Mouse (Mus musculus): ENCODE measurements around the gene Dnhd1.

GRCm38 (mm10) chr7:105708733-105709132 lies 58.1 kb downstream of the Dnhd1 start:
- TF ChIP-seq CTCF (IDR thresholded peaks at IDR 0.05; ENCODE audit: low read depth, low read length) (no peak), GATA1 (IDR thresholded peaks at IDR 0.05; ENCODE audit: borderline replicate concordance, low read length) (no peak), TAL1 (conservative IDR thresholded peaks at IDR 0.05; ENCODE audit: low read depth, low read length) (no peak)

Measured in G1E (cell line).